Mouse (Mus musculus) C2C12 (cell line): ENCODE data around the gene Hoxc6. TPM values are rescaled to one million over a fixed set of nuclear protein-coding genes. Genes with fewer than 3 reads are reported as not detected.

Experiments used
- H3K27me3 ChIP-seq: one replicate; pipeline ENCODE4 v1.6.1; 2011; ENCODE audit not compliant: control insufficient read depth, insufficient read depth, insufficient read length
- H3K36me3 ChIP-seq: one replicate; pipeline ENCODE4 v1.6.1; 2011; ENCODE audit not compliant: control insufficient read depth, insufficient read depth
- H3K4me3 ChIP-seq: one replicate; pipeline ENCODE4 v1.5.1; 2011; ENCODE audit warnings: mild to moderate bottlenecking, control low read depth; ENCODE audit not compliant: poor library complexity, insufficient read depth, severe bottlenecking
- H3K79me2 ChIP-seq: one replicate; pipeline ENCODE4 v1.6.1; 2011; ENCODE audit not compliant: control insufficient read depth, insufficient read depth
- H3K79me3 ChIP-seq: one replicate; pipeline ENCODE4 v1.6.1; 2011; ENCODE audit warnings: low read depth, control low read depth
- H3ac ChIP-seq: one replicate; pipeline ENCODE3; 2011; ENCODE audit warnings: low read depth; ENCODE audit not compliant: control insufficient read depth, insufficient read length
- CEBPB ChIP-seq: IDR thresholded peaks from one replicate; pipeline ENCODE4 v1.6.1; 2011; ENCODE audit warnings: low read depth, mild to moderate bottlenecking, control low read depth, moderate library complexity
- CTCF ChIP-seq: IDR thresholded peaks from one replicate; pipeline ENCODE4 v1.5.1; 2011; ENCODE audit not compliant: control insufficient read depth, insufficient read depth, insufficient read length
- FOSL1 ChIP-seq: IDR thresholded peaks from one replicate; pipeline ENCODE4 v1.8.0; 2011; ENCODE audit warnings: mild to moderate bottlenecking, low read length; ENCODE audit not compliant: poor library complexity, insufficient read depth, severe bottlenecking
- MAX ChIP-seq: IDR thresholded peaks from one replicate; pipeline ENCODE4 v1.6.1; 2011; ENCODE audit warnings: mild to moderate bottlenecking, control low read depth
- MYOD1 ChIP-seq: IDR thresholded peaks from one replicate; pipeline ENCODE4 v1.6.1; 2011; ENCODE audit warnings: low read depth; ENCODE audit not compliant: control insufficient read depth, insufficient read length
- MYOG ChIP-seq: IDR thresholded peaks from one replicate; pipeline ENCODE4 v1.6.1; 2011; ENCODE audit not compliant: control insufficient read depth, insufficient read length; ENCODE audit errors: extremely low read depth
- USF1 ChIP-seq: IDR thresholded peaks from one replicate; pipeline ENCODE4 v1.6.1; 2011; ENCODE audit warnings: low read depth, mild to moderate bottlenecking, control low read depth, moderate library complexity
- microRNA-seq: library from miRNA; unstranded; fragments of <30 nt; microRNA quantifications from one replicate; pipeline ENCODE4, GENCODE M21; 2019; ENCODE audit warnings: borderline microRNAs expressed
- polyA plus RNA-seq: library from polyadenylated mRNA; unstranded; fragments of >200 nt; fragmentation: generic; extraction: Trizol; gene quantifications from one replicate; pipeline ENCODE4 v1.2.1, GENCODE M21; 2012; ENCODE audit warnings: missing spikeins

The Hoxc6 gene
- polyA plus RNA-seq, 1 experiment, result 10.6 TPM

DNA sequence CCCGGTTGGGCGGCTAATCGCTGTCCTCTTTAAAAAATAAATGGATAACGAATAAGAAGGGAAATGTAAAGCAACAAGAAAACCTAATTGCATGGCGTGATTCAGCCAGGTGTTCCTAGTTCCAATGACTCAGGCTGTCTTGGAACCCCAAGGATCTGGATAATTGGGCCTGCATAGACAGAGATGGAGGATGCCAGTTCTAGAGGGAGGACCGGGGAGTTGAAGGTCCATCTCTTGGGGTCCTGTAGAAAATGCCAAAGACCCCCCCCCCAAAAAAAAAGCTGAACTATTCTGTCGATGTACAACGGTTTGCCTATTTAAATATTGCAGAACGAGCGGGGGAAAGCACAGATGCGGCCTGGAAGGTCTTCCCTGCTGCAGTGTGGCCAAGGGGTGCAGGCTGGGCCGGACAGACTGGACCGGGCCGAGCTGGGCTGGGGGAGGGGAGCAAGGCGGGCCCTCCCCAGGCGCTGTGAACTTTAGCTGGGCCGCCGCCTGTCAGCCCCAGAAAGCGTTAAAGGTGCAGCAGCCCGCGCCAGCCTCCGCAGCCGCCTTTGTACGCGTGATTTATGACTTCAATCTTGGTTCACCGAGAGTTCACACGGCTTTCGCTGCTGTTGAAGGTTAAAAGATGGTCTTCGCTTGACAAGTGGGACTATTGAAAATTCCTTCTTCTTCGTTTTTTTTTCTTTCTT is 63.2 kb downstream of the Hoxc6 start:
- no peaks in the 10 kb centered on the region for H3K79me2 ChIP-seq
- no peaks in the 10 kb centered on the region for H3K79me3 ChIP-seq
- no peak overlapping the region for H3K4me3 ChIP-seq
- TF ChIP-seq MYOG (no peak), CTCF (no peak), USF1 (no peak), MAX (no peak), CEBPB (no peak), MYOD1 (no peak), FOSL1 (no peak)
- H3K27me3 ChIP-seq, result no peaks in the 10 kb centered on the region
- no peak overlapping the region for H3ac ChIP-seq
- H3K36me3 ChIP-seq, result no peaks in the 10 kb centered on the region

Small RNA genes lying within 50 kb of the gene (microRNA-seq; reads per million reads assigned to microRNA genes)
- gene Mir196a-2, result 2,942 reads per million, percentile 91 among the genes with 10 or more reads in this experiment
- 2,253 reads per million, percentile 90 among the genes with 10 or more reads in this experiment for gene Mir615

Other genes starting within 250 kb of the Hoxc6 start
- 8.2 TPM for gene Hoxc13, start 77.2 kb upstream of the Hoxc6 start, polyA plus RNA-seq
- gene Hoxc12, start 61.5 kb upstream of the Hoxc6 start, polyA plus RNA-seq, result 4.9 TPM
- gene Hoxc11, start 43.8 kb upstream of the Hoxc6 start, polyA plus RNA-seq, result 34.6 TPM
- gene Hoxc10, start 31.5 kb upstream of the Hoxc6 start, polyA plus RNA-seq, result 49.6 TPM
- gene Hoxc5, start 30.8 kb upstream of the Hoxc6 start, polyA plus RNA-seq, result 1.6 TPM
- 9.4 TPM for gene Hoxc9, start 21.8 kb upstream of the Hoxc6 start, polyA plus RNA-seq
- 1.1 TPM for gene Hoxc8, start 7.7 kb upstream of the Hoxc6 start, polyA plus RNA-seq
- 3.4 TPM for gene Hoxc4, start 20.7 kb downstream of the Hoxc6 start, polyA plus RNA-seq
- 15.7 TPM for gene Smug1, start 168.8 kb downstream of the Hoxc6 start, polyA plus RNA-seq
- gene Cbx5, start 241.6 kb downstream of the Hoxc6 start, polyA plus RNA-seq, result 52.3 TPM
- 625 TPM for gene Hnrnpa1, start 242.2 kb downstream of the Hoxc6 start, polyA plus RNA-seq